Mouse (Mus musculus) layer of hippocampus, adult 2 months (tissue): ENCODE data around the gene Arhgap6. TPM values are rescaled to one million over a fixed set of nuclear protein-coding genes. Genes with fewer than 3 reads are reported as not detected.

Experiments
- DNase-seq, 2 experiments: peaks; one replicate each; pipeline ENCODE4 v3.0.0; 2022; ENCODE audit warnings: low spot score in 2 of 2
- H3K27ac ChIP-seq: fragments of 200-600 bp; 2 replicates; pipeline ENCODE4 v1.8.1; 2022
- H3K4me3 ChIP-seq: fragments of 200-600 bp; 2 replicates; pipeline ENCODE4 v1.8.1; 2022; ENCODE audit warnings: mild to moderate bottlenecking
- CTCF ChIP-seq: fragments of 200-600 bp; conservative IDR thresholded peaks from 2 replicates; pipeline ENCODE4 v1.8.1; 2022; ENCODE audit warnings: antibody characterized with exemption, mild to moderate bottlenecking, moderate library complexity
- total RNA-seq, 2 experiments: library from RNA; stranded (reverse); gene quantifications; 2 replicates each; pipeline ENCODE4 v1.2.3; 2021

Arhgap6 gene
- total RNA-seq, 2 experiments from 2014 or later = 2.8 to 2.9 TPM

DNA sequence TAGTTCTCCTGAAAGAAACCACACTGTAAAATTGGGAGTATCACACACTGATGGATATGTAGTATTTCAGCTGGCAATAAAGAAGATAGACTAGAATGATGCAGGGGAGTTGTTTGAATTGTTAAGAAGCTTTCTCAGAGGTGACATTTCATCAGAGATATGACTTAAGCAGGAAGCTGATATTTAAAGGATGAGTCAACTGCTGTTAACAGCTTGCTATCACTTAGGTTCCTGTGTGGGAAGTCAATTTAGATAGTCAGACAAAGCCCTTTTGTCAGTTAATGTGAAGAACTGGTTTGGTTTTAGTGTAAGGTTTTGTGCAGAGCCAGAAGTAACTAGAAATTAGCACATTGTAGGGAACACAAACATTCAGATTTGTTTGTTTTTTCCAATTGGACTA lies 300.7 kb downstream of the Arhgap6 start:
- no peak for DNase-seq
- Histone ChIP-seq H3K27ac (no peak overlapping the region), H3K4me3 (no peak overlapping the region)
- no peak for TF ChIP-seq CTCF

DNA sequence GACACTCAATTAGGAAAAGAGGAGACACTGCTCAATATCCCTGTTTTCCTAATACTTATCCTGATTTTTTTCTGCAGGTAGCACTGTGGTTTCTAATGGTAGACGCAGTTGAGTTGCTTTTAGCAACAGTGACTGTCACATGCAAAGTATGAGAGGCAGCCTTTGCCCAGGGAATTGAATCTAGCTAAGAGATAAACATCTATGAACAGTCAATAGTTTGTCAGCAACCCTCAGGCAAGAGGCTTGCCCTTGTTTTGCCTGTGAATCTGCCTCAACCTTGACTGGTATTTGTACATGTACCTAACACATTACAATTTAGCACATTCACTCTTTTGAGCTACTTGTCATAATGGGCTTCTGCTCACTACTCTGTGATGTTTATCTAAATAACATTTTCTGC lies 307.8 kb downstream of the Arhgap6 start:
- TF ChIP-seq CTCF = no peak
- H3K4me3 ChIP-seq = no peak overlapping the region
- no peak overlapping the region for H3K27ac ChIP-seq
- no peak for DNase-seq

DNA sequence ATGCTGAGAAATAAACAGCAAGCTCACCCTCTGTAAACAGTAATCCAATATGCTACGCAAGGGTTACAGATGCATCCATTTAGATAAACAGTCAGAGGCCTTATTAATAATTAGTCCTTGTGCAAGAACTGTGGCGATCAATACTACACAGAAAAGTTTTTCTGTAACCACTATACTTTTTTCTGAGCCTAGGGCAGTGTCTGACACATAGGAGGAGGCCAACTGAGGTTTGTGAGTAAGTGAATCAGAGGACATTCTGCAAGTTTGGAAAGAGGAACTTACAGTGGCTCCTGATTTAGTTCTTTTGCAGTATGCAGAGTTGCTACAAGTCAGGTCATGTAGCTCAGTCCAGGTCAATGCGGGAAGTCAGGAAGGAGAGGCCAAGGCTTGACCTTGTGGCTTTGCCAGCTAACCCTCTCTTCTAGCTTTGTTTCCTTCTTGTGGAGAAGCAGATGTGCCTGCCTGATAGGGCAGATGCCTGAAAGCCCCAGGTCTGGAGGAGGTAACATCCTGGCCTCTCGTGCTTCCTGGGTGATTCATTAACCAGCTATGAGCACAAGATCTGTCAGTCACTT lies 311.2 kb downstream of the Arhgap6 start:
- no peak for TF ChIP-seq CTCF
- DNase-seq = no peak
- H3K27ac ChIP-seq = no peak overlapping the region
- H3K4me3 ChIP-seq = no peak overlapping the region

DNA sequence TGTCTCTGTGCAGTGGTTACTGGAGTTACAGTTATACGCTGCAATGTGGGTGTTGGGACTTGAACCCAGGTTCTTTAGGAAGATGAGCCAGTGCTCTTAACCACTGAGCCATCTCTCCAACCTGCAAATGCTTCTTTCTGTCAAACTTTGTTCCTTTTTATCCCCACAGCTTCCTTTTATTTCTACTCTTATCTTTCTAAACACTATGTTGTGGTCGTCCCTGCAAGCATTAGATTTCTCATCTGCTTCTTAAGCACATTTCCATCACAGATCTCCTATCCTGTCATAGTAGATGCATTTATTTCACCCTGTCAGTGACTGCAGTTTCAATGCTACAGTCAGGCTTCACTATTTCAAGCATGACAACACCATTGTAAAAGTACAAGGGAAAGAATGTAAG lies 312.5 kb downstream of the Arhgap6 start:
- no peak for TF ChIP-seq CTCF

DNA sequence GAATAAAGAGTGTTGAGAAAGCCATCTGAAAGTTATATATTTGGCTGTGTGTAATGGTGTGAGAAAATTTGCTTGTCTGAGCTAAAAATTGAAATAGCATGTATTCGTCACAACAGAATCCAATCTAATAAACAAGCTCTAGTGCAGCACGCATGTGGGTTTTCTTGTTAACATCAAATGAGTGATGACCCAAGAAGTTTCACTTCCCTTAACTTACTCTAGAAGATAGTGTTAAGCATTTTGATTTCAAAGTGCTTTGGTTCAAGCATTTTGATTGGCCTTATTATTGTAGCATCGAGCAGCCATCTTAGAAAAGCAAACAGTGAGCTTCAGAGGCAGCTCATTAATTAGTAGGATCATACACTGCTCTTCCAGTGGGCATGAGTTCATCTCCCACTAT lies 315.1 kb downstream of the Arhgap6 start:
- DNase-seq = no peak
- no peak for TF ChIP-seq CTCF
- no peak overlapping the region for H3K27ac ChIP-seq
- no peak overlapping the region for H3K4me3 ChIP-seq

More for the DNA sequence above, 312.5 kb downstream of the Arhgap6 start:
- no peak for DNase-seq
- Histone ChIP-seq H3K27ac (no peak overlapping the region), H3K4me3 (no peak overlapping the region)

DNA sequence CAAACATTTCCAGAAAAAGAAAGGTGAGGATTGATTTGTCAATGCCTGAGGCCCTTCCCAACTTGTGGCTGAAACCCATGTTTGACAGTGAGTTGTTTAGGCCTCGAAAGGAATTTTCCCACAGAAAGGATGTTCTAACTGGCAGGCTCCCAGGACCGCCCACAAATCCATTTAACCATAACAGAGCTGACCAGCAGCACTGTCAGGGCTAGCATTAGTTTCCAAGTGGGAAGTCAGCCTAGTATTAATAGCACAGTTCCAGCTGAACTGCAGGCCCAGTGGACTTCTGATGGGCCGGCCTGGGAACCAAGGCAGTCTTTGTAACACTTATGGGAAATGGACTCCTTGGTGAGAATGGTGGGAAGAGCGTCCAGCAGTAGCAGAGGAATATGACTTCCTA lies 317.8 kb downstream of the Arhgap6 start:
- H3K27ac ChIP-seq = no peak overlapping the region
- no peak overlapping the region for H3K4me3 ChIP-seq
- DNase-seq = no peak
- TF ChIP-seq CTCF = no peak

DNA sequence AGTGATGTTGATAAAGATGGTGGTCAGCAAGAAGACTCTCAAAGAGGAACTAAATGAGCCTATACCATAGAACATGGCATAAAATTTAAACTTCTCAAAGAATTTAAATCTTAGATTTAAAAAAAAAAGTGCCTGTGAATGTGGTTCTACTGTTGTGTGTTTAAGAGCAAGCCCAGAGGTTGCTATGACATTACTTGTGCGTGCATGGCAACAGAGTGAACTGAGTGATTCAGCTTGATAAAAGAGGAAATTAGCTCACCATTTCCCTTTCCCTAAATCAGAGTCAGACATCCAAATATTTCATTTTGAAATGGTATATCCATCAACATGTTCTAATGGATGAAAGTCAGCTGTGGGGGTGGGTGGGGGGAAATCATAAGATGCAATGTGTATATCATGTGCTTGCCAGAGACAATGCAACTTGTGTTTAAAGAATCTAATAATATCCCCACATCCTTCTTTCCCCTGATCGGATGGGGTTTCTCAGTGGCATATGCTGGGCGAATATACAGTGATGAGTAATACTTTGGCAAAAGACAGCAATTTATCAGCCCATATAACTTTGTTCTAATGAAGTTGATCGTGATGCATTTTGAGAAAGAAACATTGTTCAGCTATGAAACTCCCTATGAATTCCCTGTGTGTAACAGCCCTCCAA lies 328.3 kb downstream of the Arhgap6 start:
- DNase-seq = no peak
- H3K4me3 ChIP-seq = no peak overlapping the region
- no peak overlapping the region for H3K27ac ChIP-seq
- no peak for TF ChIP-seq CTCF

DNA sequence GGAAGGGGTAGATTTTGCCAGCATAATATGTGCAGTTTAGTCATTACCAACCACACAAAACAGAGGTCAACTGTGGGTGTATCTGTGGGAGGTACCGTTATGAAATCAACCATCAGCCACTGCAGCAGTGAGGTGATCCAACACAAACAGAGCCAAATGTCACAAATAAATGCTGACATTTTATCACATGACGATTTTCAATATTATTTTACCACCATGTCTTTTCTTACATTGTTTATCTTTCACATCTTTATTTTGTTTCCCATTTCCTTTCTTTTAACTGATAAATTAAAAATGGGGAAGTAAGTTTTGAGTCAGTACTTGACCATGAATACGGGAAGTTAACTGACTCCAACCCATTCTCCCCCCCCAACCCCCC lies 328.9 kb downstream of the Arhgap6 start:
- TF ChIP-seq CTCF = no peak
- no peak for DNase-seq
- Histone ChIP-seq H3K27ac (no peak overlapping the region), H3K4me3 (no peak overlapping the region)

DNA sequence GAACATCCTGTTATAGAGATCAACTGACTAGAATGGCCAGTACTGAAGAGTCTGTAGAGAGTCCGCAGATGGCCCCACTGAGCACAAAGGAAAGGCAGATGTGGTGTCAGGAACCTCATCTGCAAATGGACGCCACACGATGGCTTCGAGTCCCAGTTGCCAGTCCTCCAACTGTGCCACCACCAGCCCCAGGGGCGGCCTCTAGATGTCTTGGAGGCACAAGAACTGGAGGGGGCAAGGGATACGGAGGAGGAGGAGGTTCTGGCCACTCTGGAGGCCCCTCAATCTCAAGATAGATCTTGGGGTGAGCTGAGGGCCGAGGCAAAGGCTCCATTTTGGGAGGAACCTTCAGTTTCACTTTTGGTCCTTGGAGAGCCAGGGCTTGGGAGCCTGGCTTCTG lies 344.9 kb downstream of the Arhgap6 start:
- H3K4me3 ChIP-seq = no peak overlapping the region
- H3K27ac ChIP-seq = no peak overlapping the region
- no peak for DNase-seq
- TF ChIP-seq CTCF = no peak

DNA sequence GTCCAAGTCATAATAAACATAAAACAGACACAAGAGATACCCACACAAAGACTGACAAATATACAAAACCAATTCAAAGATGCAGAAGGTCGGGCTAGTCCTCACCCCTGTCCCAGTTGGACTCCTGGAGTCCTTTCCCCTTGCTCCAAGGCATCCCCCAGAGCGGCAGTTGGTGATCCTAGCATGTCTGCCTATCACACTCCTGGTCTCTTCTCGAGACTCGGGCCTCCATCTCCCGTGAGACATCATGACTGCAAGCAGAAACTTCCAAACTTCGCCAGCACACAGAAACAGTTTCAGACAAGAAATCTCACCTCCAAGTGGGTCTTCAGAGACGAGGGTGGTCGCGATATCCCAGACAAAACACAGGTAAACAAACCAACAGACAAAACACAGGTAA lies 345.6 kb downstream of the Arhgap6 start:
- DNase-seq = no peak
- H3K4me3 ChIP-seq = no peak overlapping the region
- no peak for TF ChIP-seq CTCF
- no peak overlapping the region for H3K27ac ChIP-seq

DNA sequence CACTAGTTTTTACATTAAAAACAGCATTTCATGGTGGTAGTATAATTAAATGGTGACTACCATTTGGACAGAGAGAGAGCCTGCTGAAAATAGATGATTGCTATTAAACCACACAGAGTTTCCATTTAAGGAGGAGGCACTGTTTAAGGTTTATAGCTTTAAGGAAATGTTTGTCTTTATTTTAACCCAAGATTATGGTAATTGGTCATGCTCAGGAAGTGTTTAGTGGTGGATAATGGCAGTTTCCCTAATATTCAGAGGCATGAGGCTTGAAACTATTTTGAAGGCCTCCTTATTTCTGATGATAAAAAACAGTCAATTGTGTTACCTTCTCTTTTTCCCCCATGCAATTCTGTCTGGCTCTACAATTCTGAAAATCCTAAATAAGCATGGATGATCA lies 358.9 kb downstream of the Arhgap6 start:
- no peak for TF ChIP-seq CTCF
- Histone ChIP-seq H3K27ac (no peak overlapping the region), H3K4me3 (no peak overlapping the region)
- no peak for DNase-seq

DNA sequence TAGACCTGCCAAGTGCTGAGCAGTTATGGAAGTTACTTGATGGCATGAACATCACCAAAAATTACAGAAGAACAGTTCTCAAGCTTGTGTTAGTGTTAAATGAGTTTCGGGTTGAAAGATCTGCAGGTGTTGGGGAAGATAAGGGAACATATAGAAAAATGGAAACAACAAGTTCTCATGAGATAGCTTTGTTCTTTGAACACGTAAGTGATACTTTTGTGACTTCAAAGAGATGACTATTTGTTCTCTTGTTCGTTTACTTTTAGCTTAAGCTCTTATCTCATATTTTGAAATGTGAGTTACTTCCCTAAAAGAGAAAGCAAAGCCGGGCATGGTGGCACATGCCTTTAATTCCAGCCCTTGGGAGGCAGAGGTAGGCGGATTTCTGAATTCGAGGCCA lies 363.5 kb downstream of the Arhgap6 start:
- no peak for DNase-seq
- no peak overlapping the region for H3K4me3 ChIP-seq
- no peak for TF ChIP-seq CTCF

DNA sequence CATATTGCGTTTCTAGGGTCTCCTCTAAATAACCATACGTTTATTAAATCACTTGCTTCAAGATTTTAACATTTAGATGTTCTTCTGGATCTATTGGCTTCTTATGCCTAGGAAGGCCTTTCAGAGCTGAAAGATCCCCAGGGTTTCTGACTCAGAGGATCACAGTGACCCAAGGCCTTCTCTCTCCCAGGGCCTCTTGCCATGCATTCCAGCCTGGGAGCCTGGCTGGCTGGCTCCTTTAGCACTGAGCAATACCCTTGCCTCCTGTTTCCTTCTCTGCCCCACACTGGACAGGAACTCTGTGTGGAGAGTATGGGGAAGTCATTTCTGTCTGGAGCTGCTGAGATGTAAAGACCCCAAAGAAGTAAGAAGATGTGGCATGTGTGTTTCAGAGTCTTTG lies 376.1 kb downstream of the Arhgap6 start:
- no peak overlapping the region for H3K4me3 ChIP-seq

More for the DNA sequence above, 363.5 kb downstream of the Arhgap6 start:
- no peak overlapping the region for H3K27ac ChIP-seq

DNA sequence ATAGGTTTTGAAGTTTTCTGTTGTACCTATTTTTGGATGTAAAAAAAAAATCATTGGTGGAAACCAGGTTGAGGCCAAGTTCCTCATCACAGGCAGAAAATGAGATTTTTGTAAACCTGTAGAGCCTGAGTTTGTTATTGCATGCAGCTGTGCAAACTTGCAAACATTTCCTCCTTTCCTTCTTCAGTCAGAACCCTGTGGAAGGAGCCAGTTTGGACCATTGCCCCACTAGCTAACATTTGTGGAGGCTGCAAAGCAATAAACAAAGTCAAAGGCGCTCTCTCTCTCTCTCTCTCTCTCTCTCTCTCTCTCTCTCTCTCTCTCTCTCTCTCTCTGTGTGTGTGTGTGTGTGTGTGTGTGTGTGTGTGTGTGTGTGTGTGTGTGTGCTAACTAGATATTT lies 378.9 kb downstream of the Arhgap6 start:
- H3K4me3 ChIP-seq = no peak overlapping the region
- no peak for TF ChIP-seq CTCF
- DNase-seq = no peak
- no peak overlapping the region for H3K27ac ChIP-seq

More for the DNA sequence above, 376.1 kb downstream of the Arhgap6 start:
- DNase-seq = no peak
- no peak overlapping the region for H3K27ac ChIP-seq
- TF ChIP-seq CTCF = no peak
